Mouse (Mus musculus) myocyte (in vitro differentiated cells): Measurements from ENCODE around the gene Arnt2.

Source experiments
- CEBPB ChIP-seq: IDR thresholded peaks from 2 replicates; pipeline ENCODE4 v1.6.1; 2011; ENCODE audit warnings: mild to moderate bottlenecking, moderate library complexity; ENCODE audit not compliant: poor library complexity, insufficient read depth, severe bottlenecking
- E2F4 ChIP-seq: IDR thresholded peaks from one replicate; pipeline ENCODE4 v1.6.1; 2011; ENCODE audit warnings: mild to moderate bottlenecking, control low read depth, moderate library complexity; ENCODE audit not compliant: insufficient read depth
- MAX ChIP-seq: IDR thresholded peaks from one replicate; pipeline ENCODE4 v1.6.1; 2011; ENCODE audit warnings: low read depth, mild to moderate bottlenecking, control low read depth
- MYOD1 ChIP-seq, 3 experiments: IDR thresholded peaks; one replicate each; pipeline ENCODE4 v1.6.1; 2011; ENCODE audit warnings: control low read depth in 2 of 3, low read depth in 2 of 3, mild to moderate bottlenecking in 2 of 3, moderate library complexity in 1 of 3; ENCODE audit not compliant: insufficient read length in 2 of 3, control insufficient read depth in 1 of 3
- MYOG ChIP-seq, 3 experiments: IDR thresholded peaks; one replicate each; pipeline ENCODE4 v1.6.1; 2011; ENCODE audit warnings: control low read depth in 2 of 3, low read depth in 2 of 3, mild to moderate bottlenecking in 2 of 3; ENCODE audit not compliant: insufficient read length in 2 of 3, control insufficient read depth in 1 of 3, insufficient read depth in 1 of 3
- POLR2A ChIP-seq: IDR thresholded peaks from one replicate; pipeline ENCODE4 v1.6.1; 2011; ENCODE audit warnings: low read depth, mild to moderate bottlenecking, control low read depth, moderate library complexity; ENCODE audit not compliant: insufficient read length
- POLR2AphosphoS2 ChIP-seq: IDR thresholded peaks from one replicate; pipeline ENCODE4 v1.6.1; 2011; ENCODE audit warnings: low read depth, control low read depth; ENCODE audit not compliant: insufficient read length
- REST ChIP-seq: IDR thresholded peaks from one replicate; pipeline ENCODE4 v1.6.1; 2011; ENCODE audit warnings: mild to moderate bottlenecking, control low read depth, moderate library complexity; ENCODE audit not compliant: insufficient read depth, insufficient read length
- SRF ChIP-seq: IDR thresholded peaks from one replicate; pipeline ENCODE4 v1.6.1; 2011; ENCODE audit warnings: low read depth; ENCODE audit not compliant: control insufficient read depth, insufficient read length
- TCF12 ChIP-seq: IDR thresholded peaks from one replicate; pipeline ENCODE4 v1.6.1; 2011; ENCODE audit warnings: mild to moderate bottlenecking, control low read depth; ENCODE audit not compliant: poor library complexity, insufficient read depth, severe bottlenecking
- USF1 ChIP-seq: IDR thresholded peaks from one replicate; pipeline ENCODE4 v1.6.1; 2011; ENCODE audit warnings: low read depth, mild to moderate bottlenecking, control low read depth, moderate library complexity

GRCm38 (mm10) chr7:84382346-84382745 is 27.6 kb downstream of the Arnt2 start:
- no peak for TF ChIP-seq MAX
- TF ChIP-seq POLR2A, result no peak
- TF ChIP-seq E2F4, result no peak
- TF ChIP-seq USF1, result no peak
- no peak for TF ChIP-seq SRF
- TF ChIP-seq CEBPB, result no peak
- no peak for TF ChIP-seq POLR2AphosphoS2
- TF ChIP-seq TCF12, result no peak
- no peak for TF ChIP-seq REST
- no peak for TF ChIP-seq MYOG (IDR thresholded peaks at IDR 0.05; ENCODE audit: control insufficient read depth in 1 of 3, insufficient read depth in 1 of 3, insufficient read length in 2 of 3, low read depth in 2 of 3)
- TF ChIP-seq MYOD1 (IDR thresholded peaks at IDR 0.05; ENCODE audit: control insufficient read depth in 1 of 3, insufficient read length in 2 of 3, low read depth in 2 of 3), result no peak
